Mouse (Mus musculus): ENCODE results near the gene Sp7. TPM values are rescaled to one million over a fixed set of nuclear protein-coding genes. Genes with fewer than 3 reads are reported as not detected.
"Not testable (repeated sequence)": the region's sequence is repeated elsewhere in the genome, so short reads cannot be mapped to it uniquely, and the experiment has no call there.

The Sp7 gene
- polyA plus RNA-seq, 1 experiment from 2014 or later, result 1.3 TPM

GRCm38 (mm10) chr15:102355871-102356441, 11.0 kb downstream of the Sp7 start:
- Histone ChIP-seq H3K36me3 (no peaks in the 10 kb centered on the region), H3K9me3 (replicated peaks) (no peaks in the 10 kb centered on the region), H3K4me3 (replicated peaks) (peak overlapping the region; percentile 47), H3K27ac (peak overlapping the region; percentile 92), H3K9ac (peak overlapping the region; percentile 58), H3K4me2 (peak overlapping the region; percentile 79), H3K27me3 (peaks cover 31% of the 10 kb centered on the region), H3K4me1 (peaks cover 44% of the 10 kb centered on the region)
- peak; percentile 67 for ATAC-seq (replicated peaks; ENCODE audit: low FRiP score)
- WGBS, result under 1% methylated on average over 38 of the region's 38 CpGs

GRCm38 (mm10) chr15:102355134-102355870, 11.7 kb downstream of the Sp7 start:
- H3K9ac ChIP-seq, result peak overlapping the region; percentile 58
- no peaks in the 10 kb centered on the region for H3K9me3 ChIP-seq (replicated peaks)
- peak overlapping the region; percentile 79 for H3K4me2 ChIP-seq
- ATAC-seq (replicated peaks; ENCODE audit: low FRiP score), result peak; percentile 63
- WGBS, result under 1% methylated on average over 47 of the region's 49 CpGs
- peak overlapping the region; percentile 92 for H3K27ac ChIP-seq
- H3K4me3 ChIP-seq (replicated peaks), result peak overlapping the region; percentile 47
- H3K4me1 ChIP-seq, result peaks cover 45% of the 10 kb centered on the region
- H3K27me3 ChIP-seq, result peaks cover 30% of the 10 kb centered on the region
- H3K36me3 ChIP-seq, result no peaks in the 10 kb centered on the region

GRCm38 (mm10) chr15:102353986-102354385, 13.0 kb downstream of the Sp7 start:
- Histone ChIP-seq H3K27ac (no peak overlapping the region), H3K27me3 (peaks cover 18% of the 10 kb centered on the region), H3K36me3 (no peaks in the 10 kb centered on the region), H3K9ac (no peak overlapping the region), H3K4me1 (peaks cover 51% of the 10 kb centered on the region), H3K4me2 (no peak overlapping the region), H3K4me3 (replicated peaks) (no peak overlapping the region), H3K9me3 (replicated peaks) (no peaks in the 10 kb centered on the region)
- whole genome bisulfite sequencing, result 78% methylated on average over 2 of the region's 2 CpGs
- ATAC-seq (replicated peaks; ENCODE audit: low FRiP score), result no peak

- Histone ChIP-seq H3K4me3 (replicated peaks) (no peak overlapping the region), H3K4me2 (no peak overlapping the region), H3K27me3 (peaks cover 3% of the 10 kb centered on the region; the same call in 1 of the 2 replicates), H3K27ac (no peak overlapping the region), H3K9ac (no peak overlapping the region), H3K36me3 (peaks cover 9% of the 10 kb centered on the region), H3K4me1 (peaks cover 33% of the 10 kb centered on the region), H3K9me3 (replicated peaks) (no peaks in the 10 kb centered on the region)
- no peak for ATAC-seq (replicated peaks; ENCODE audit: low FRiP score)
- 59% methylated on average over 2 of the region's 2 CpGs for WGBS
These were observed 14.8 kb downstream of the Sp7 start for GRCm38 (mm10) chr15:102352177-102352576.

GRCm38 (mm10) chr15:102350942-102351291, 16.1 kb downstream of the Sp7 start:
- Histone ChIP-seq H3K4me1 (peaks cover 20% of the 10 kb centered on the region), H3K9ac (peak overlapping the region; percentile 84), H3K4me3 (replicated peaks) (peak overlapping the region; percentile 80), H3K27ac (peak overlapping the region; percentile 85; the same call in 1 of the 2 replicates), H3K36me3 (peaks cover 21% of the 10 kb centered on the region), H3K27me3 (no peaks in the 10 kb centered on the region), H3K4me2 (peak overlapping the region; percentile 89), H3K9me3 (replicated peaks) (no peaks in the 10 kb centered on the region)
- 0 out of 2 replicates have a peak, but pooled peaks have one; percentile 19 for ATAC-seq (replicated peaks; ENCODE audit: low FRiP score)
- WGBS, result 10% methylated on average over 11 of the region's 11 CpGs

GRCm38 (mm10) chr15:102350138-102350941, 16.6 kb downstream of the Sp7 start, which contains the start of gene Aaas:
Aaas (minus strand) TSS chr15:102350771.
- ATAC-seq (replicated peaks; ENCODE audit: low FRiP score), result peak; percentile 80
- H3K27ac ChIP-seq, result peak within 1 kb of the TSS; percentile 85
- under 1% methylated on average over 56 of the region's 56 CpGs for WGBS

GRCm38 (mm10) chr15:102346444-102346843, 20.5 kb downstream of the Sp7 start:
- no peak overlapping the region for H3K9ac ChIP-seq
- H3K27me3 ChIP-seq, result no peaks in the 10 kb centered on the region
- H3K4me1 ChIP-seq, result peaks cover 10% of the 10 kb centered on the region
- no peak overlapping the region for H3K27ac ChIP-seq
- no peak overlapping the region for H3K4me3 ChIP-seq (replicated peaks)
- 69% methylated on average over 4 of the region's 4 CpGs for WGBS
- H3K4me2 ChIP-seq, result no peak overlapping the region
- no peak for ATAC-seq (replicated peaks; ENCODE audit: low FRiP score)
- no peaks in the 10 kb centered on the region for H3K9me3 ChIP-seq (replicated peaks)
- peaks cover 64% of the 10 kb centered on the region for H3K36me3 ChIP-seq

More at GRCm38 (mm10) chr15:102350138-102350941, 16.6 kb downstream of the Sp7 start, which contains the start of gene Aaas:
- peak within 1 kb of the TSS; percentile 89 for H3K4me2 ChIP-seq
- peaks cover 15% of the 10 kb centered on the region for H3K4me1 ChIP-seq
- H3K4me3 ChIP-seq (replicated peaks), result peak within 1 kb of the TSS; percentile 80
- H3K27me3 ChIP-seq, result no peaks in the 10 kb centered on the region
- H3K36me3 ChIP-seq, result peaks cover 27% of the 10 kb centered on the region
- peak within 1 kb of the TSS; percentile 84 for H3K9ac ChIP-seq
- H3K9me3 ChIP-seq (replicated peaks), result no peaks in the 10 kb centered on the region

GRCm38 (mm10) chr15:102344490-102344889, 22.5 kb downstream of the Sp7 start:
- Histone ChIP-seq H3K9me3 (replicated peaks) (no peaks in the 10 kb centered on the region), H3K4me2 (no peak overlapping the region), H3K36me3 (peaks cover 79% of the 10 kb centered on the region), H3K4me3 (replicated peaks) (no peak overlapping the region), H3K9ac (no peak overlapping the region), H3K27me3 (no peaks in the 10 kb centered on the region), H3K4me1 (0 out of 2 replicates have a peak, but pooled peaks cover under 1% of the 10 kb centered on the region), H3K27ac (no peak overlapping the region)
- 94% methylated on average over 3 of the region's 3 CpGs for WGBS
- ATAC-seq (replicated peaks; ENCODE audit: low FRiP score), result no peak

- Histone ChIP-seq H3K4me1 (no peaks in the 10 kb centered on the region), H3K9me3 (replicated peaks) (no peaks in the 10 kb centered on the region), H3K4me3 (replicated peaks) (no peak overlapping the region), H3K9ac (no peak overlapping the region), H3K4me2 (no peak overlapping the region), H3K27ac (no peak overlapping the region), H3K27me3 (no peaks in the 10 kb centered on the region), H3K36me3 (peaks cover 94% of the 10 kb centered on the region)
- WGBS, result 19% methylated on average over 1 of the region's 1 CpGs
- no peak for ATAC-seq (replicated peaks; ENCODE audit: low FRiP score)
These were observed 25.4 kb downstream of the Sp7 start for GRCm38 (mm10) chr15:102341580-102341979.

GRCm38 (mm10) chr15:102339612-102340011, 27.4 kb downstream of the Sp7 start:
- peaks cover 94% of the 10 kb centered on the region for H3K36me3 ChIP-seq

GRCm38 (mm10) chr15:102336946-102337345, 30.0 kb downstream of the Sp7 start:
- 80% methylated on average over 4 of the region's 4 CpGs for WGBS
- Histone ChIP-seq H3K36me3 (peaks cover 89% of the 10 kb centered on the region), H3K4me2 (no peak overlapping the region), H3K4me1 (peaks cover 15% of the 10 kb centered on the region), H3K27ac (no peak overlapping the region), H3K4me3 (replicated peaks) (no peak overlapping the region), H3K27me3 (no peaks in the 10 kb centered on the region), H3K9me3 (replicated peaks) (no peaks in the 10 kb centered on the region), H3K9ac (no peak overlapping the region)
- ATAC-seq (replicated peaks; ENCODE audit: low FRiP score), result no peak

More at GRCm38 (mm10) chr15:102339612-102340011, 27.4 kb downstream of the Sp7 start:
- Histone ChIP-seq H3K27ac (no peak overlapping the region), H3K27me3 (no peaks in the 10 kb centered on the region), H3K9ac (no peak overlapping the region), H3K4me1 (no peaks in the 10 kb centered on the region), H3K4me2 (no peak overlapping the region), H3K4me3 (replicated peaks) (no peak overlapping the region), H3K9me3 (replicated peaks) (no peaks in the 10 kb centered on the region)
- ATAC-seq (replicated peaks; ENCODE audit: low FRiP score), result no peak
- 66% methylated on average over 5 of the region's 5 CpGs for WGBS

GRCm38 (mm10) chr15:102335925-102336324, 31.1 kb downstream of the Sp7 start:
- 93% methylated on average over 5 of the region's 5 CpGs for WGBS
- peaks cover 22% of the 10 kb centered on the region for H3K4me1 ChIP-seq
- H3K9me3 ChIP-seq (replicated peaks); H3K9ac ChIP-seq; H3K27ac ChIP-seq; ATAC-seq (replicated peaks; ENCODE audit: low FRiP score); H3K4me3 ChIP-seq (replicated peaks); H3K4me2 ChIP-seq; H3K27me3 ChIP-seq: not testable (repeated sequence)
- peaks cover 85% of the 10 kb centered on the region for H3K36me3 ChIP-seq

Measured in kidney, embryonic 15.5 days (tissue).